Mouse (Mus musculus) limb, embryonic 14.5 days (tissue): ENCODE results near the gene Mios. TPM values are rescaled to one million over a fixed set of nuclear protein-coding genes. Genes with fewer than 3 reads are reported as not detected.
A peak's percentile ranks its signal among the peaks of the same experiment; 100 is the strongest.

Experiments
- ATAC-seq: fragments of 200-750 bp; cut with Nextera tagmentation; 2 replicates; pipeline ENCODE4 v1.8.0; 2017; ENCODE audit warnings: low read depth, moderate number of reproducible peaks, moderate TSS enrichment; ENCODE audit not compliant: low FRiP score
- DNase-seq: peaks from one replicate; pipeline ENCODE4 v3.0.0-alpha.2; 2015; ENCODE audit warnings: low spot score
- H3K27ac ChIP-seq: fragments of 300-500 bp; sonication (generic); replicated peaks from 2 replicates; pipeline ENCODE4 v1.5.1; 2014; ENCODE audit warnings: low read depth, mild to moderate bottlenecking, low read length, moderate library complexity, mixed read lengths
- H3K27me3 ChIP-seq: fragments of 300-500 bp; sonication (generic); 2 replicates; pipeline ENCODE4 v1.6.1; 2014; ENCODE audit warnings: low read length, mixed read lengths; ENCODE audit not compliant: control insufficient read depth, insufficient read depth
- H3K36me3 ChIP-seq: fragments of 300-500 bp; sonication (generic); 2 replicates; pipeline ENCODE4 v1.6.1; 2014; ENCODE audit warnings: mild to moderate bottlenecking, low read length, moderate library complexity, mixed read lengths; ENCODE audit not compliant: control insufficient read depth, insufficient read depth
- H3K4me1 ChIP-seq: fragments of 300-500 bp; sonication (generic); 2 replicates; pipeline ENCODE4 v1.6.1; 2014; ENCODE audit warnings: antibody characterized with exemption, low read length, mixed read lengths; ENCODE audit not compliant: control insufficient read depth, insufficient read depth
- H3K4me2 ChIP-seq: fragments of 300-500 bp; sonication (generic); replicated peaks from 2 replicates; pipeline ENCODE4 v1.6.1; 2014; ENCODE audit warnings: low read depth, mild to moderate bottlenecking, low read length, moderate library complexity; ENCODE audit not compliant: severe bottlenecking
- H3K4me3 ChIP-seq: fragments of 300-500 bp; sonication (generic); replicated peaks from 2 replicates; pipeline ENCODE4 v1.5.1; 2014; ENCODE audit warnings: low read length
- H3K9ac ChIP-seq: fragments of 300-500 bp; sonication (generic); 2 replicates; pipeline ENCODE4 v1.6.1; 2014; ENCODE audit warnings: mild to moderate bottlenecking, low read depth, low read length, moderate library complexity; ENCODE audit not compliant: severe bottlenecking
- H3K9me3 ChIP-seq: fragments of 300-500 bp; sonication (generic); 2 replicates; pipeline ENCODE4 v1.6.1; 2016; ENCODE audit warnings: low read length; ENCODE audit not compliant: control insufficient read depth
- POLR2A ChIP-seq: fragments of 200-500 bp; IDR thresholded peaks from 2 replicates; pipeline ENCODE4 v1.8.0; 2012; ENCODE audit warnings: inconsistent platforms, mild to moderate bottlenecking, moderate library complexity, borderline replicate concordance; ENCODE audit not compliant: insufficient read depth, insufficient read length; ENCODE audit errors: extremely low read depth
- WGBS: fragments of 180-500 bp; shearing (Covaris S2); extraction: QIAGEN DNeasy Blood & Tissue Kit; methylation state at CpG from one replicate; pipeline ENCODE4 v1.1.7; 2014; 5-methylcytosine and 5-hydroxymethylcytosine counted together
- polyA plus RNA-seq, 2 experiments: library from polyadenylated mRNA; depleted of rRNA in 1 of 2; stranded (reverse) in 1 of 2; unstranded in 1 of 2; fragments of >200 nt; fragmentation: Nextera tagmentation in 1 of 2; extraction: Ambion mirVana in 1 of 2; gene quantifications; 2 replicates each; pipeline versions ENCODE4 v1.2.1 to v1.2.3; 2012 to 2014

Mios gene
- polyA plus RNA-seq, 2 experiments: 14.4 to 26.1 TPM

DNA sequence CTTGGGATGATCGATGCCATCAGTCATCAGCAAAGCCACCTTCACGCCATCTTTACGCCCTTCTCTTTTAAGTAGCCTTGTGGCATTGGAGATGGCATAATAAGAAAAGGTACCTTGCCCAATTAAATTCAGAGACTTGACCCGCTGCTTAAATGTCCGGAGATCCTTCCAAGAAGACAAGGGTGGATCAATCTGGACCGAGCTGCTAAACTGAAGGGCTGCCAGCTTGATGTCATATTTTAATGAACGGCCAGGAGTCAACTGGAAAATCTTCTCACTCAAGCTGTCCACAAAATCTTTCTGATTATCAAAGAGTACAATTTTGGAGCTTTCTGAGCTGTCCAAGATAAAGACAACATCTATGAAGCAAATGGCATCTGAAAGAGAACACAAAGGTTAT, 33.7 kb upstream of the Mios start:
- Histone ChIP-seq H3K36me3 (no peaks in the 10 kb centered on the region), H3K9ac (no peak overlapping the region), H3K4me2 (no peak overlapping the region), H3K27ac (no peak overlapping the region), H3K9me3 (no peaks in the 10 kb centered on the region), H3K27me3 (no peaks in the 10 kb centered on the region), H3K4me1 (peaks cover 8% of the 10 kb centered on the region; the same call in 1 of the 2 replicates), H3K4me3 (no peak overlapping the region)
- no peak for ATAC-seq
- WGBS: 95% methylated on average over 7 of the region's 7 CpGs
- no peak for DNase-seq
- TF ChIP-seq POLR2A: no peak

DNA sequence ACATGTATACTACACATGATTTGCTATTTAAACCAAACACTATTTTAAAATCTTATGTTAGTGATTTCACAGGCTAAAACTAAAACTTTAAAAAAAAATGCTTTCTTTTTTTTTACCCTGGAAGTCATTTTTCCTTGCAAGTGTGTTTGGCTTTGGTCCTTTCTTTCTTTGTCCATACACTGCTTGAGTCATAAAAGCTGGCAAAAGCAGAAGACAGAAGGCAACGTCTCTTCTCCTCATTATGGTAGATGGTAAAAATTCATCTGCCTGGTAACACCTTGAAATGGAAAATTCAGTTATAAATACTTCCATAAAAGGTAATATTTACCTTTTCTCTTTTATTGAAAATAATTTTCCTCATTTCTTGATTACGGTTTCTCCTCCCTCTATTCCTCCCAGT, 32.9 kb upstream of the Mios start:
- Histone ChIP-seq H3K9me3 (no peaks in the 10 kb centered on the region), H3K4me1 (peaks cover 8% of the 10 kb centered on the region; the same call in 1 of the 2 replicates), H3K36me3 (no peaks in the 10 kb centered on the region), H3K27ac (no peak overlapping the region), H3K4me2 (no peak overlapping the region), H3K4me3 (no peak overlapping the region), H3K27me3 (no peaks in the 10 kb centered on the region), H3K9ac (no peak overlapping the region)
- TF ChIP-seq POLR2A: no peak
- WGBS: 71% methylated on average over 2 of the region's 2 CpGs
- DNase-seq (no peak), ATAC-seq (no peak)

DNA sequence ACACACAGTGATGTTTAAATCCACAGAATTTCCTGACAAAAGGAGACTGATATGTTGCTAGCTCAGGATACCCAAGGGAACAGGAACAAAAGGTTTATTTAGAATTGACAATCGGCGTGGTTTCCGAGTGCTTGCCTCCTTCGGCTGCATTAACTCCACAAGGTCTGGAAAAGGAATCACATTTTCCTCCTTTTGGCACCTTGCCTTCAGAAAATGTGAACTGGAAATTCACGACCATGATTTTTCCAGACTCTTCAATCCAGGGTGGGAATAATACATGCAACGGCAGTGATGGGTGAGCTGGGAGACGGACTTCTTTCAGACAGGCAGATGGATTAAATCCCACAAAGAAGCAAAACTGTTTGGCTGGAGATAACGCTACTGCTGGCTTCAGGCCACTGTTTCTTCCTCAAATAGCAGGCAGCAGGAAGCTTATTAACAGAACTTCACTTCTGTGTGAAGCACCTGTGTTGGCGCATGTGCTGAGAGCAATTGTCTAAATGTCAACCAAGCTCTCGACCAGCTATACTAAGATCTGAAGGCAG, 30.6 kb upstream of the Mios start:
- Histone ChIP-seq H3K4me1 (peaks cover 8% of the 10 kb centered on the region; the same call in 1 of the 2 replicates), H3K4me3 (no peak overlapping the region), H3K27me3 (no peaks in the 10 kb centered on the region), H3K9ac (no peak overlapping the region), H3K9me3 (no peaks in the 10 kb centered on the region), H3K36me3 (no peaks in the 10 kb centered on the region), H3K4me2 (no peak overlapping the region; the same call in 1 of the 2 replicates), H3K27ac (no peak overlapping the region; the same call in 1 of the 2 replicates)
- 39% methylated on average over 10 of the region's 10 CpGs for WGBS
- ATAC-seq (no peak), DNase-seq (peak; percentile 44)
- no peak for TF ChIP-seq POLR2A

DNA sequence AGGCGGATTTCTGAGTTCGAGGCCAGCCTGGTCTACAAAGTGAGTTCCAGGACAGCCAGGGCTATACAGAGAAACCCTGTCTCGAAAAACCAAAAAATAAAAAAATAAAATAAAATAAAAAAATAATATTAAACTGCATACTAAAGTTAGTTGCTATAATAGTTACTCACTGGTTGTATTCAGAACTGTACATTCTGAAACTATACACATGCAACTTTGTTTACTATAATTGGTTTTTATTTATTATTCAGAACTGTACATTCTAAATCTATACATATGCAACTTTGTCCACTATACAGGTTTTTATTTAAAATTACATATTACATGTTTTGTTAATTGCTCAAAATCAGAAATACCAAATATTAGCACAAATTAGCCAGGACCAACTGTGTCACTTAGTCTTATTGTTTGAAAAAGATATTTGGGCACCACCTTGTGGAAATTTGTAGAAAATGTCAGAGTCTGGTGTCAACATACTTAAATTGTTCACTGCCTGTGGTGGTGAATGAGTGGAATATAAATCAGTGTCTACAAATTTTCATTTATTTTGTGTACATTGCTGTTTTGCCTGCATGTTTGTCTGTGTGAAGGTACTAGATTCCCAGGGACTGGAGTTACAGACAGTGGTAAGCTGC, 20.3 kb upstream of the Mios start:
- TF ChIP-seq POLR2A: no peak
- ATAC-seq (no peak), DNase-seq (peak; percentile 36)
- H3K4me1 ChIP-seq: no peaks in the 10 kb centered on the region
- H3K27me3 ChIP-seq: no peaks in the 10 kb centered on the region
- WGBS: 88% methylated on average over 3 of the region's 3 CpGs
- no peak overlapping the region for H3K4me3 ChIP-seq
- H3K36me3 ChIP-seq: no peaks in the 10 kb centered on the region
- no peaks in the 10 kb centered on the region for H3K9me3 ChIP-seq
- H3K9ac ChIP-seq: no peak overlapping the region
- H3K4me2 ChIP-seq: no peak overlapping the region
- H3K27ac ChIP-seq: no peak overlapping the region

DNA sequence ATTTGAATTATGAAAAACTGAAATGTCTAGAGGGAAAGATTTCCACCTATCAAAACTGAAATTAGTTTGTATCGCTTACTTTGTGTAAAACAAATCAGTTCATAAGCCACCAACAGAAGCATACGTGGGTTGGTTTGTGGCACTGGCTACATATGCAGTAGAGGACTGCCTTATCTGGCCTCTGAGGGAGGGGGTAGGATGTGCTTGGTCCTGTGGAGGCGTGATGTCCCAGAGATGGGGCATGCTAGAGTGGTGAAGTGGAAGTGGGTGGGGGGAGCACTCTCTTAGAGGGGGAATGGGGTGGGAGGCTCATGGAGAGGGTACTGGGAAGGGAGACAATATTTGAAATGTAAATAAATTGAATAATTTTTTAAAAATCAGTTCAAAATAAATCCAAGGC, 19.1 kb upstream of the Mios start:
- Histone ChIP-seq H3K4me2 (no peak overlapping the region), H3K9me3 (no peaks in the 10 kb centered on the region), H3K36me3 (no peaks in the 10 kb centered on the region), H3K4me1 (no peaks in the 10 kb centered on the region), H3K4me3 (no peak overlapping the region), H3K27ac (no peak overlapping the region), H3K27me3 (no peaks in the 10 kb centered on the region), H3K9ac (no peak overlapping the region)
- ATAC-seq (no peak), DNase-seq (no peak)
- 63% methylated on average over 3 of the region's 3 CpGs for WGBS
- no peak for TF ChIP-seq POLR2A
